Mouse (Mus musculus): ENCODE data around the gene Cbln3. TPM values are rescaled to one million over a fixed set of nuclear protein-coding genes. Genes with fewer than 3 reads are reported as not detected.

The Cbln3 gene
- under 1 TPM; 0.62 to 0.65 TPM for total RNA-seq (2021)

DNA sequence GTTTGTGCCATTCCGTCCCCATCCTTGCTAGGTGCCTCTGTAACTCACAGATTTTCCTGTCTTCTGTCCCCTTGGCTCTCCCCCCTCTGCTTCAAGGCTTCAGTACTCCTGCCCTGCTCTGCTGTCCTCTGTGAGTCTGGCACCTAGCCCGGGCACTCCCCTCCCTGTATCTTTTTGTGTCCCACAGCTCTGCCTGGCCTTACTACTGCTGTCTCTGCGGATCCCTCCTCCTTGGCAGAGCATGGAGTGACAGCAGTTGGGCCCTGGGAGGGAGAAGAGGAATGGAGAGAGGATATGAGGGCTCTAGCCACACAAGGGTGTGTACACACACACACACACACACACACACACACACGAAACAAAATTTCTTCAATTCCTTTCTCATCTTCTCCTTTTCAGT lies at the start of gene Cbln3:
Cbln3 (minus strand) TSS at position 227 of the 400 bp plus-strand sequence.
- DNase-seq: peak; percentile 86

DNA sequence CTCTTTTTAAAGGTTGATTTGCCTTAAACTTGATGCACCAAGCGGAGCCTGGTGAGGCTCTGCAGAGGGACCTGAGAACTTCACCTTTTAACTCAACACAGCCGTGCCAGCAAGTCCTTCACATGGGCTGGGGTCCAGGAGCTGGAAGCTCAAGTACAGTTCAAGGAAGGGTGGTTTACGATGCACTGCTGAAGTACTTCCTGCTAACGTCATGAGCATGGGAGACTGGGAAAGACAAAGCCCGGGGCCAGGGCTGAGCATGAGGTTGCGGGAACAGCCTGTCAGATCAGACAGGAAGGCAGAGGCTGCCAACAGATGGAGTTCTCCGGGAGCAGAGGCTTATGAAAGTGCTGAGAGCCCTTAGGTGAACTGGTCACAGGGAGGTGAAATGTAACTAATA lies 49.4 kb upstream of the Cbln3 start:
- peak; percentile 65 for DNase-seq

DNA sequence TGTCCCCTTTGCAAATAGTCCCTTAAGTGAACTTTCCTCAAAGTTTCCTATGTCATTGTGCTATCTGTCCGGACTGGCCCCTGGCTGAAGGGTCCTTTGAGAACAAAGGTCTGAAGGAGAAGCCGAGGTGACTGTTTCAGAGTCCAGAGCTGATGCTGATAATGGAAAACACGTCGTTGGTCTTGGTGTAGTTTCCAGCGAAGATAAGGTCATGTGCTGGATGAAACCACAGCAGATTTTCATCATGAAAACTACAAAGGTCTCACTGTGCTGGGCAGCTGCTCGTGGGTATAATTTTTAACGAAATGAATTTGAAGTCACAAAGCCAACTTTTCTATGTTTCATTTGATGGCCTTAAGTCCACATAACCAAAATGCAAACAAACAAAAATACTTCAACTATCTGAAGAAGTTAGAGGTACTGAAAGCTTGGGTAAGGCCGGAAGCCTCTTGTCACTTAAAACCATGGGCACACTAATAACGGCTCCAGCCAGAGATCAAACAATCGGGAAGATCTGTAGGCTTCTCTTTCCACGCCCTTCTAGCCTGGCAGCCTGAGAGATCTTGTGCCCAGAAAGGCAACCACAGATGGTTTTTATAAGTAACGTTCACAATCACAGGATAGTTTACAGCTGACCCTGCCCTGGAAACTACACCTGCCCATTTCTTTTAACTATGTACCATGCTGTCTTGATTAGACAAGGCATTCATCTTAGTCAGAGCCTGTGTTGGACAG lies 45.2 kb upstream of the Cbln3 start:
- no peak for DNase-seq

DNA sequence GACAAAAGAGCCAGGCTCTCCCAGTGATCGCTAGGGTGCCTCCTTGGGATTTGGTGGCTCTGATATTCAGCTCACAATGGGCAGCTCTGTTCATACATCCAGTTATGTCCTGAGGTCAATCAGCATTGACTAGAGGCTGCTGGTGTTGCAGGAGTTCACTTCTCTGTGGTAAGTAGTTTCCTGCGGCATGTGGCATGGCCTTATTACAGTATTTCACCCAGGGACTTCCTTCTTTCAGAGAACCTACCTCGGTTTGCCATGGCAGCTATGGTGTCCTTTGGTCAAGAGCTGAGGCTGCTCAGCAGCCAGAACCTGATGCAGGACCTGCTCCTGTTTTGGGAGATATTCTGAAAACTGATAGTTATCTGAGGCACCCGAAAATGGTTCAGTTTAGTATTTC lies 42.7 kb upstream of the Cbln3 start:
- DNase-seq: no peak

GRCm38 (mm10) chr14:55922475-55923232 lies 38.5 kb upstream of the Cbln3 start:
- DNase-seq: no peak

DNA sequence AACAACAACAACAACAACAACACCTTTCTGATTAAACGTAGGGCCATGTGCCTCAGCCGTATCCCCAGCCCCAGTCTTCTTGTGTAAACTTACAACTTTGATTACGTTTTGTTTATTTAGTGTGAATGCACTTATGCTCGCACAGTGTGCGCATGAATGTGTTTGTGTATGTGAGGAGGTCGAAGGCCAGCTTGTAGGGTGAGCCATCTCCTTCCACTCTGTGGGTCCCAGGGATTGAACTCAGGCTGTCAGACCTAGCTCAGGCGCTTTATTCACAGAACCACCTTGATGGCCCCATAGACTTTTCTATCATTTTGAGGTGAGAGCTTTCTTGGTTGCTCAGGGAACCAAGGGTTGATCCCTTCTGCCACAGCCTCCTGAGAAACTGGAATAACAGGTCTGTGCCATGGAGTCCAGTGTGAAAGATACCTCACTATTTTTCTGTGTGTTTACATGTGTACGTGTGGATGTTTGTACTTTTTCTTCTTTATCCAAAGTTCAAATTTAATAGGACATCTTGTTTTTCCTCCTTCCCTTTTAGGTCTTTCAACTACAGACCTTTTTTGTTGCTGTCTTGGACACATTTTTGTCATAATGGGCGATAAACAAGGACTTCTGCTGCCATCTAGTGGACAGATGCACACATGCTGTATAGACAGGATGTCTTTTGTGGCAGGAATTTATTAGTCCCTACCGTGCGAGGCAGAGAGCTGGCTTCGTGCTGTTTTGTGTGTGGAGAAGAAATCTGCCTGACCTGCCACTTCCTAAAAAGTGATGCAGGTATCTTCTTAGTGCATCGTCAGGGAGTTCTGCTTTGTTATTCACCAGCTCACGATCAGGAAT lies 34.3 kb upstream of the Cbln3 start:
- peak; percentile 82 for DNase-seq

DNA sequence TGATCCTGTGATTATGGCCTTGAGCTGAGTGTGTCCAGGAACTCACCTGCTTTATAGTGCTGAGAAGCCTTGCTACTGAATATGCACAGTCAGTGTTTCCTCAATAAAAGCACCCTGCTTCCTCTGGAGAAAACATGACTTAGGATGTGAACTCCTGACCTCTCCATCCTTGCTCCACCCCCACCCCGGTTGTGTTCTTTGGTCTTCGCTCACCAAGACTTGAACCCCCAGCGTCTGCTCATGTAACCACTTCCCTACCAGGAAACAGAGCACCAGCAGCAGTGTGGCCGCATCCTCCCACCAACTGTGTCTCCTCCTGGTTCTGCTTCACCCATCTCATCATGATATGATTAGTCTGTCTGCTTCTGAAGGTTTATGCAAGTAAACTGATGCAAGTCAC lies 29.2 kb upstream of the Cbln3 start:
- no peak for DNase-seq

DNA sequence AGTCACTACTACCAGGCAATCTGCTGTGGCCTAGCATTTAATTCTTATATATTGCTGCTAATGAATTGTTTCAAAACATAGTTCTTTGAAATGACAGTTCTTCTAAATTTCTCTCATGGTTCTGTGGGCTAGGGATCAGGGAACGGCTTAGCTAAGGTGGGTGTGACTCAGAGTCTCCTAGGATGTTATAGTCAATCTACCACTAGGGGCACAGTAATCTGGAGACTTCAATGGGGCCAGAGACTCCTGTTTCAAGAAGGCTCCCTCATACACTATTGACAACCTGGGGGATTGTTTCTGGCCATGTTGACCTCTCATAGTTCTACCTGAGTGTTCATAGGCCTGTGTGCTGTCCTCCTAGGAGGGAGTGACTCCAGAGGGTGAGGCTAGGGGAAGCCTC lies 21.3 kb upstream of the Cbln3 start:
- DNase-seq: no peak

DNA sequence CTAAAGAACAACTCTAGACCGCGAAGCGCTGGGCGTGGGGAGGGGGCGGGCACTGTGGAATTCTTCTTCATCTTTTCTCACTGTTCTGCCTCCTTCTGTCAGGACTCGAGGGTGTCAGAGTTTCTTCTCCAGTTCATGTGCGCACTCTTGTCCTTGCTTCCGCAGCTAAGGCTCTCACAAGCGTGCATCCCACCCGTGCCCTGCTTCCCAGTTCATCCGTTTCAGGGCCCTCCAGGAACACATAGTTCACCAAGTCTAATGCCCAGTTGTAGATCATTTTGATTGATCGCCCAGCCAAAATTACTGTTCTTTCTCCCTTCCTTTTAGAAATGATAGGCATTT lies 16.2 kb upstream of the Cbln3 start:
- DNase-seq: no peak

GRCm38 (mm10) chr14:55899701-55900413 lies 15.7 kb upstream of the Cbln3 start, which contains the start of gene Sdr39u1:
TSS of gene Sdr39u1 (minus strand) at chr14:55900293.
- DNase-seq: peak; percentile 89

GRCm38 (mm10) chr14:55898947-55899346 lies 14.8 kb upstream of the Cbln3 start:
- DNase-seq: no peak

- no peak for DNase-seq
Observed at GRCm38 (mm10) chr14:55897671-55898070, 13.5 kb upstream of the Cbln3 start.

DNA sequence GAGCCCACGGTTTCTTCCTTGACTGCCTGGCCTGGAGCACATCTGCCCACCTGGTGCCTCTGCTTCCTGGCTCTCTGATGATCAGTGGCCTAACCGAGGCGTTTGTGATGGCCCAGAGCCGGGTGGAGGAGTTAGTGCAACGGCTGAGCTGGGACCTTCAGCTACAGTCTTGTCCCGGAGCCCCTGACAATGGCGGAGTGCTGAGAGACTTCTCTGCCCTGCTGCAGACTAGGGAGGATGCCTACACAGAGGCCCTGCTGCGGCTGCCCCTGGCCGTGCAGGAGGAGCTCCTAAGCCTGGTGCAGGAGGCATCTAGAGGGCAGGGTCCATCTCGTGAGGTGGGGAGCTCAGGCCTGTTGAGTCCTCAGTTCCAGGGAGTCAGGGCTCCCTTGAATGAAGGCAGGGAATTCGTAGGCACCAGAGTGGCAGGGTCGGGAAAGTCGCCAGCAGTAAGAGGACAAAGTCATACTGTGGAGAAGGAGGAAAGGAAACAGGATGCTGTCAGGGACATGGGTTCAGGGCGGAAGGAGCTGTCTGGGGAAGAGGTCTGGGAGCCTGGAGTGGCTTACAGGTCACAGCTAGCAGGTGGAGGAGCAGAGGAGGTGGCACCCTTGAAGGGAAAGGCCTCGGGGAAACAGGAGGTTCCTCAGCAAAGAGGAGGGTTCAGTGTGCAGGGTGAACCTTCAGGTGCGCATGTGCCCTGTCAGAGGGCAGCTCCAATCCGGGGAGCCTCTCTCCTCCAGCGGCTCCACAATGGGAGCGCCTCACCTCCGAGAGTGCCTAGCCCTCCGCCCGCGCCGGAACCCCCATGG lies 2.6 kb upstream of the Cbln3 start:
- DNase-seq: no peak

- peak; percentile 54 for DNase-seq
Observed at GRCm38 (mm10) chr14:55885791-55886271, 1.6 kb upstream of the Cbln3 start.

- peak; percentile 27 for DNase-seq
Observed at GRCm38 (mm10) chr14:55885114-55885790, 1.1 kb upstream of the Cbln3 start.

- DNase-seq: peak; percentile 94
Observed at GRCm38 (mm10) chr14:55884713-55885113, 521 bp upstream of the Cbln3 start, which contains the start of gene Khnyn. TSS of gene Khnyn (plus strand) at chr14:55884947.

DNA sequence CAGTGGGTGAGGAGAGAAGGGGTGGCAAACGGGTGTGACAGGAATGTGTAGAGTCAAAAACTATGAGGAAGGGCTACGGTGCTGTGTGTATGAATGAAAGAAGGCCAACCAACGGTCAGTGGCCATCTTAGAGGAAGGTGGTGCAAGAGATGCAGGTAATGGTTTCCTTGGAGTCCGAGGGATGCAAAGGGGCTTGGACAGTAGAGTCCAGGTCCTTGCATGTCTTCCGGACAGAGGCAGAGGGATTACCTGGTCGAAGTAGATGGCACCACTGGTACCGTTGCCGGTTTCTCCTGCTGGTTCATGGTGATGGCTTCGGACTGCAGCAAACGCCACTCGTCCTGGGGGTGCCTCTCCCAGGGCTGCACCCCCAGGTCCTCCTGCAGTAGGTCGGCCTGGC lies 529 bp downstream of the Cbln3 start:
- no peak for DNase-seq

- DNase-seq: no peak
Observed at GRCm38 (mm10) chr14:55883149-55883661, 987 bp downstream of the Cbln3 start.

GRCm38 (mm10) chr14:55882171-55882641 lies 2.0 kb downstream of the Cbln3 start:
- DNase-seq: no peak

- no peak for DNase-seq
Observed at GRCm38 (mm10) chr14:55880982-55881381, 3.2 kb downstream of the Cbln3 start.

Measured in heart, postnatal 4 days (tissue).